Mouse (Mus musculus): Measurements from ENCODE around the gene Gm28374. TPM values are rescaled to one million over a fixed set of nuclear protein-coding genes. Genes with fewer than 3 reads are reported as not detected.

Gm28374 gene
- total RNA-seq, 2 experiments from 2014 or later = 0.59 to 1.3 TPM

DNA sequence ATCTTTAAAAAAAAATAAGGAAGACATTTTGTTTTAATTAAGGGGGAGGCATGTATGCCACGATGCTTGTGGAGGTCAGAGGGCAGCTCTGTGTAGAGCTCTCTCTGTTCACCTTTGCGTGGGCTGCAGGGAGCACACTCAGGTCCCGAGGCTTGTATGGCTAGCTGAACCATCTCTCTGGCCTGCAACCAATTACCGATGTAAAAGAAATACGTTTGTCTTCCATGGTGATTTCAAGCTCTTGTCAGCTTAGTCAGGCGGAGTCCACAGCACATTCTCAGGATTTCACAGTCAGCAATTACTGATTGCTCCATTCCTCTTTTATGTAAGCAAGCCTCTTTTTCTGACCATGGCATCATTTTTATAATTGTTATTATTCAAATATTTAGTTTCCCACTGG is 19.1 kb upstream of the Gm28374 start:
- DNase-seq (ENCODE audit: low spot score in 2 of 2) = no peak
- intact Hi-C loops (cut with DNase I) = no loop called here

DNA sequence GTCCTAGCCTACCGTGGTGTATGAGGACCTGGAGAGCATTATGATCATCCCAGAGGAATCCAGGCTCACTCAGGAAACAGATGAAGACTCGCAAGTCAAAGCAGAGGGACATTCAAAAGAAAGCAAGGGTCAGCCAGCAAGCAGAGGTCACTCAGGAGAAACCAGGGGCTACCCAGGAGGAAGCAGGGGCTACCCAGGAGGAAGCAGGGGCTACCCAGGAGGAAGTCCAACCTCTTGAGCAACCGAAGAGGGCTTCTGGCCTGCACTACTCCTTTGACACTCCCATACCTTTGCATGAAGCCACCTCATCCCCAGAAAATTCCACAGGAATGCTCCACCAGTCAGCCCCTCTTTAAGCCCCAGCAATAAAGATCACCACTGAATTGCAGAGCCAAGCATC is 15.8 kb upstream of the Gm28374 start:
- DNase-seq (ENCODE audit: low spot score in 2 of 2) = no peak
- intact Hi-C loops (cut with DNase I) = no loop called here

DNA sequence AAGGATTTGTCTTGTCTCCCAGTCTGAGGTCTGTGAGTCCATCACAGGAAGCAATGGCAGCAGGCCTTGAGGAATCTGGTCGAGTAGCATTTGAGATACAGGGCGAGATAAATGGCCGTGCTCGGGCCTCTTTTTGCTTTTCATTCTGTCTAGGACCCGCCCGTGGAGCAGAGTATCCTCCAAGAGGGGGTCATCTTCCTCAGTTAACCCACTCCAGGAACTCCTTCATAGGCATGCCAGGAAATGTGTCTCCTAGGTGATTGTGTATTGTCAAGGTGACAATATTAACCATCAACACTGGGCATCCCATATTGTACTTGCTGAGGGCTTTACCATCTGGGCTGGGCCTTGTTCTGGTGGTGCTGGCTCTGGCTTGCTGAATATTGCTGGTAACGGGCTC is 12.1 kb upstream of the Gm28374 start, which contains the start of gene AC131692.1:
Gene AC131692.1 (plus strand): TSS at position 301 of the 400 bp plus-strand sequence.
- intact Hi-C loops (cut with DNase I) = no loop called here
- DNase-seq (ENCODE audit: low spot score in 2 of 2) = no peak

DNA sequence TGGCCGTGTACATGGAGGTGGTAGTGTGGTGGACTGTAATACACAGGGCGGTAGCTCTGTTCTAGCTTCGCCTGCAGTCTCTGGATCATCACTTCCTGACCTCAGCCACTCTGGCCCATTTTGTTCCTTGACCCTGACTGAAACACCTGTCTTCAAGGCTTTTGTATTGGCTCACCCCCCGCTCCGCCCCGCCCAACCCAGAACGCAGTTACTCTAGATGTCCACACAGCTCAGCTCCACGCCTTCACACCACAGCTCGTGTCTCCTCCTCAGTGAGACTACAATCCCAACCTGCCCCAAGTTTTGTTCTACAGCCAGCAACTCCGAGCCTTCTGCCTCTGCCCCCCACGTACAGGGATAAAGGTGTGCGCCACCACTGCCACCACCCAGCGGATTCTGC is 6.8 kb upstream of the Gm28374 start:
- DNase-seq (ENCODE audit: low spot score in 2 of 2) = no peak
- intact Hi-C loops (cut with DNase I) = loop anchor here (10.0 kb wide), 1 partner anchor 246 kb away; the partner anchor contains the start of gene Men1

DNA sequence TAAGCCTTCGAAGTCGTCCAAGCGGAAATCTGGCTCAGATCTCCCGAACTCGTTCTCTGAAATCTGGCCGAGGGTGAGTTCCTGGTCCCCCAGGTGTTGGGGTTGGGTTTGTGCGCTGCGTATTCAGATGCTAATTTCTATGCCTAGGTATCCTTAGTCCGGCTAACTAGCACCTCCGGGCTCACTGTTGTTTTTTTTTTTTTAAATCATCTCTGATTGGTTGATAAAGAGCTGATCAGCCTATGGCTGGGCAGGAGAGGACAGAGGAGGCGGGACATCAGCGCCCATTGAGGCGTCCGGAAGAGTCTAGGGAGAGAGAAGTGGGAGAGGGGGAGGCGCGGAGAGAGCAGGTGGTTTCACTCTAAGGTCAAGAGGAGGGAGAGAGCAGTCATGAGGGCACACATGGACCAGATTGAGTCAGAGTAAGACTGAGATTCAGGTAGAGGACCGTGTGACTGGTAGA is 3.4 kb upstream of the Gm28374 start:
- intact Hi-C loops (cut with DNase I) = loop anchor here (2.0 to 10.0 kb wide), 2 partner anchors 33 to 249 kb away; partner anchors contain the start of genes Men1 and Sac3d1
- DNase-seq (ENCODE audit: low spot score in 2 of 2) = peak in 1 of 2 experiments; percentile 39

DNA sequence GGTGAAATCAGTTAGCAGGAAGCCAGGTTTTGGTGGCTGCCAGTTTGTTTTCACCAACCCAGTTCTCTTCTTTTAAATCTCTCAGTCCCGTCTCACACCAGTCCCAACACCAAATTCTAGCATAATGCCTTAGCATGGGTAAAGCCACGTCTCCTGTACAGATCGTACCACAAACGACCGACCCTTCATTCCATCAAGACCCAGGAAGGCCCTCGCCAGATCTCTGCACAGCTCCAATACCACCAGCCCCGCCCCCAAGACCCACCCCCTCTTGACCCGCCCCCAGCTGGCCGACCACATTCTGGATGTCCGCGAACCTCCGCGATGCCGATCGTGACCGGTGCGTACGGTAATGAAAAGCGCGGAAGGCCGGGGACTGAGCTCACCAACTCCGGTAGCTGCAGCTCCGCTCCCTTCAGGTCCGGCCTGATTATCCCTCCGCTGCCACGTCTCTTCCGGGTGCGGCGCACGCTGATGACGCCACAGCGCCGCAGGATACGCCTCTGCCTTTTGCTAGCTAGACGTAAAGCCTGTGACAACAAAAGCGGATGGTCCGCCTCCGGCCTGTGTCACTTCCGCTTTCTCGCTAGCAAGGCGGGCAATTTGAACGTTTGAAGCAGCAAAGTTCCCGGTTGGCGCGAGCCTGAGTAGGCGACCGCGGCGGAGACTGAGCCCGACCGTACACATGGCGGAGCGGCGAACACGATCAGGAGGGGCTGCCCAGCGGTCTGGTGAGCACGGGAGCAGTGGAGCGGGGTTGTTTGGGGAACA is 2.6 kb upstream of the Gm28374 start, which contains the start of the genes Zfpl1 and Cdca5:
Gene Zfpl1 (minus strand): TSS at position 479 of the 771 bp plus-strand sequence.
Gene Cdca5 (plus strand): TSS at position 506 of the 771 bp plus-strand sequence.
- peak; percentile 98 for DNase-seq (ENCODE audit: low spot score in 2 of 2)
- intact Hi-C loops (cut with DNase I) = loop anchor here (2.0 to 10.0 kb wide), 2 partner anchors 34 to 250 kb away; partner anchors contain the start of genes Men1 and Sac3d1

DNA sequence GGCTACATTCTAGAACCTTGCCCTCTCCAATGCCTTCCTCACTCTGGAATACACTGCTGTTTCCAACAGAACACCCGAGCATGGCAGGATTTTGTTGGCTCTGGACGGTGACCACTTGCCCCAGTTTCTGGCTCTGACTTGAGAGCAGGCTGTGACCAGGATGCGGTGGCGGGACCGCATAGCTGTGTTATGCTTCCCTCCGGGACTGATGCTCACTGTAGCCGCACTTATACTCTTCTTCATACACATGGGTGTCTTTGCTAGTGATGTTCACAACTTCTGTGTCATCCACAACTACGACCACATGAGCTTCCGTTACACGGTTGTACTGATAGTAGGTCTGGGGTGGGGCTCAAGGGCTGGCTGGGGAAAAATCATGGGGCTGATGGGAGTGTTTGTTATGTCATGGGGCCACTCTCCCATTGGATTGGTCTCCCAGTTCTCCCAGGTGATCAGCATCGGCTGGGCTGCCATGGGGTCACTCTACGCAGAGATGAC is 2.0 kb downstream of the Gm28374 start, which contains the start of gene Tmem262:
Gene Tmem262 (plus strand): TSS at position 51 of the 498 bp plus-strand sequence.
- intact Hi-C loops (cut with DNase I) = loop anchor here (10.0 kb wide), 1 partner anchor 255 kb away; the partner anchor contains the start of gene Men1
- DNase-seq (ENCODE audit: low spot score in 2 of 2) = no peak

DNA sequence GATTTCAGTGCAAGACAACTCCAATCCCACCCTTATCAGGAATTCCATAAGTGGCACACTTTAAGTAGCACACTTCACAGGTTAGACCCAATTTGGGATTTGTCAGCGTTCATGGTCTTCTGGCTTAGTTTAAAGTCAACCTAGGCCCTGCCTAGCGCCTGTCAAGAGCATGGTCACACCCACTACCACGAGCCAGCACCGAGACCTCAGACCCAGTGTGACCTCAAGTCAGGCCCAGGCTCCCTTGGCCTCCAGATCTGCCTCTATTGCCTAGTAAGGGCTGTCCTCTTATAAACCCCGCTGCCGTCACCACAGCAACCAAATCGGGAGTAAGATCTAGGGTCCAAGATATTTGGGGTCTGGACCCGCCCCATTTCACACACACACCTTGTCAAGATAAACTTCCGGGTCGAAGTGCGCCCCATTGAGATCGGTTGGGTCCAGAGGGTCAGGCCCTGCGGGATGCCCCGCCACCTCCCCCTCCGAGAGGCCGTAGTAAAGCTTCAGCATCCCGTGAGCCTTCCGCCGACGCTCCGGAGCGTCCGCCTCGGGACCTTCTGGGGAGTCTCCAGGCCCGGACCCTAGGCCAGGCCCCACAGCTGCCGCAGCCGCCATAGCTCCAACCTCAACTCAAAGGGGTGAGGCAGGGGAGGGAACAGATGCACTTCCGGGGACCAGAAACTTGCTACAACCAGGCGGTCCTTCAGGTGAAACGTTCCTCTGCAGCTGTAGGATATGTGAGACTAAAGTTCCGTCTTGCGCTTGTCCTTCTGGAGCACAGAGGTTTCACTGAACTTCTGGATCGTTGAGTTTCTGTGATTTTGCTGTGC is 5.3 kb downstream of the Gm28374 start, which contains the start of gene Vps51:
Gene Vps51 (minus strand): TSS at position 668 of the 830 bp plus-strand sequence.
- peak; percentile 88 to 92 for DNase-seq (ENCODE audit: low spot score in 2 of 2)
- intact Hi-C loops (cut with DNase I) = no loop called here

DNA sequence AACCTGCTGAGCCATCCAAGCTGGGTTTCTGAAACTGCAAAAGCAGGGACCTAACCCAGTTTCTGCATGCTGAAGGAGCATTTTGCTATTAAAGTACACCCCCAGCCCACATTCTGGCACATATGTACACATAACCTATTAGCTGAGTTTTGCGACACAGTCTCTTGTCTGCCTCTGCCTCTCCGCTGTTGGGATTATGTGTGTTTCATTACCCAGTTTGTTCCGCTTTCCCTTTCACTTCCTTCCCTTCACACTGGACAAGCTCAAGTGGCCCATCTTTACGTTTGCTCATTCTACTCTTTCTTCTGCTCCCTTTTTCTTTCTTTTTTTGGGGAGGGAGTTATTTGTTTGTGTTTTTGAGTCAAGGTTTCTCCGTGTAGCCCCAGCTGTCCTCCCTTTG is 8.2 kb downstream of the Gm28374 start:
- DNase-seq (ENCODE audit: low spot score in 2 of 2) = no peak
- intact Hi-C loops (cut with DNase I) = no loop called here

DNA sequence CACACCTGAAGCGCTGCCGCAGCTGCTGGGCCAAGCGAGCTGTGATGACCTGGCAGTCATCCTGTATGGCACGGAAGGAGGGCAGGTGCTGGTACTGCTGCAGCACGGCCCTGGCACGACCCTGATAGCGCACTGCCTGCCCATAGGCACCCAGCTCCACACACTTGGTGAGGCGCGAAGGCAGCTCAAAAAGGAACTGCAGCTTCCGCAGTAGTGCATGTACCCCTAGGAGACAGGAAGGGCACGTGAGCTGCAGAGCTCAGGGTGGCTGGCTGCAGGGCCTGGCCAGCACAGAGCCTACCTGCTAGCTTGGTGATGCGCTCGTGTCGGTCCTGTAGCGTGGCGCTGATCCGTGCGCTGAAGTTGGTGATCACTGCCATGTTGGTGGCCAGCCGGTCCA is 10.8 kb downstream of the Gm28374 start:
- DNase-seq (ENCODE audit: low spot score in 2 of 2) = no peak
- intact Hi-C loops (cut with DNase I) = no loop called here

DNA sequence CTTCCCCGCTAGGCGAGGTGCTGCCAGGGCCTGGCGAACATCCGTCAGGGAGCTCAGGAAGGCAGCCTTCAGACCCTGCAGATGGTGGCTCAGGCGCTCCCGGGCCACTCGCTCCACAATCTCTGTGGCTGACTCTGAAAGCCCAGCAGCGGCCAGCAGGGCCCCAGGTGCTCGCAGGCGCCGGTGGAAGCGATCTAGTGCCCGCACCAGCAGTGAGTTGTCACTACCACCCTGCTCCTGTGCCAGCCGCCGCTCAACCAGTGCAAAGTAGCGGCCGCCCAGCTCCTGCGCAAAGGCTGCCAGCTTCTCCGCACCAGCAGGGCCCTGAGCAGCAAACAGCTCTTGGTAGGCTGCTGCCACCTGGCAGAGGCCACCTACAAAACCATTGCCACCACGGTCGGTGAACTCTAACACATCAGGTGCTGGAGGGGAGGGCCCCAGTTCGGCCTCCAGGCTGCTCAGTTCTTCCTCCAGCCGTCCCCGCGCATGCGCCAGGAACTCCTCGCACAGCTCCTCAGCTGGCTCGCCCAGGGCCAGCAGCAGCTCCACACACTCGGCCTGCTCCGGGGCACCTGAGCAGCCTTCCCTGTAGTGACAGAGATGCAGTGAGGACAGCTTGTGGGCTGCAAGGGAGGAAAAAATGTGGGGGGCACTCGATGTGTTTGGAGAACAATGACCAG is 11.3 kb downstream of the Gm28374 start:
- DNase-seq (ENCODE audit: low spot score in 2 of 2) = no peak
- intact Hi-C loops (cut with DNase I) = no loop called here

DNA sequence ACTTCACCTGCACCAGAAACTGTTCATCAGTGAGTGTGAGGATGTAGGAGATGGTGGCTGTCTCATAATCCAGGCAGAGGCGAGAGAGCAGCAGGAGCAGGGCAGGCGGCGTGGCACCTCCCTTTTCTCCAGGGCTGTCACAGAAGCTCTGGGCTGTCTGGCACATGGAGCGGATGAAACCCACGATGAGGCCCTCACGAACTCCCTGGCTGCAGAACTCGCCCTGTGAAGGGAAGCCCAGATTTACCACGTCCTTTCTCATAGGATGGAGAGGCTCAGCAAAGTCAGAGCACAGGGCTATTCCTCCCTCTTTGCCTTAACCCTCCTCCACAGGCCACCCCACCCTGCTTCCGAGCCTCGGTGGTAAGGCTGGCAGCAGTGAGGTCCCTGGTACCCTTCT is 12.2 kb downstream of the Gm28374 start:
- intact Hi-C loops (cut with DNase I) = loop anchor here (5.0 kb wide), 1 partner anchor 52 kb away; no protein-coding TSS in a partner anchor
- DNase-seq (ENCODE audit: low spot score in 2 of 2) = no peak

DNA sequence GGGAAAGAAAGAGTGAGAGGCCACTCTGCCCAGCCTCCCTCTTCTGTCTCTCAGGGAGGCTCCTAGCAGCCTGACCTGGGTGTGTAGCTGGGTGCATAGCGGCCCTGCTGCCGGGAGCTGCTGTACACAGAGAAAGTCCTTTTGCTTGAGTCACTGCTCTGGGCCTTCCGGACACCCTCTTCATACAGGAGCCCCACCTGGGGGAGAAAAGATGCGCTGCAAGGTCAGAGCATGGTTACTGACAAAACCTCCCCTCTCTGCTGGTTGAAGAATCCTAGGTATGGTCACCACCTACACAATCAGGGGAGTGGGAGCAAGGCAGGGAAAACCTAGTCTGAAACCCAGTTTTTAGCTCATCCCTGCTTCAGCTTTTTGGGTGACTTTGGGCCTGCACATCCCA is 13.1 kb downstream of the Gm28374 start:
- intact Hi-C loops (cut with DNase I) = loop anchor here (5.0 kb wide), 1 partner anchor 53 kb away; no protein-coding TSS in a partner anchor
- no peak for DNase-seq (ENCODE audit: low spot score in 2 of 2)

DNA sequence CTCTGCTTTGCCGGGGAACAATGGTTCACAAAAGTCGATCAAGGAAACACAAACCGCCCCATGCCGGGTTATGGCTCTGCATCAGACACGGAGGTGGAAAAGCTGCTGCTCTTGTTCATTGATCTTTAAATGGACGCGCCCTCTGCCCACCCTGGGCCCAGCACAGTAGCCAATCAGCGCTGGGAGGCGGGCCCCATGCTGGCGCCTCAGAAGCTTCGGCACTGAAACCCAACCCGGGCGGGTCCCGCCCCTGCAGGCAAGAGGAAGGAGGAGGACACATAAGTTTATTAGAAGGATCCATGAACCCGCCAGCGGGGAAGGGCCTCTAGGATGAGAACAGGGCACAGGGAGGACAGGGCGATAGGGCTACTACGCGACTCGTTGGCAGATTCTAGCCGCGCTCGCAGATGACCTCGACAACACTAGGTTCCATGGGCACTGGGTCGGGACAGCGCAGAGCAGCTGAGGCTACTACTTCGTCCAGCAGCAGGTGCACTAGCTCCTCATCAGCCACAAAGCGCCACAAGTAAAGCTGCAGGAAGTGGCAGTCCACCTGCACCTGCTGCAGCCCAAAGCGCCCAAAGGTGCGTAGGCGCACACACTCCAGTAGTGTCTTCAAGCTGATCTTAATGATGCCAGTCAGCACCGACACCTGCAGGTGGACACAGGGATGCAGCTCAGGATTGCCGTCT is 14.2 kb downstream of the Gm28374 start, which contains the start of gene Tm7sf2:
Gene Tm7sf2 (minus strand): TSS at position 650 of the 692 bp plus-strand sequence.
- intact Hi-C loops (cut with DNase I) = loop anchor here (5.0 kb wide), 1 partner anchor 54 kb away; no protein-coding TSS in a partner anchor
- peak; percentile 90 to 91 for DNase-seq (ENCODE audit: low spot score in 2 of 2)

DNA sequence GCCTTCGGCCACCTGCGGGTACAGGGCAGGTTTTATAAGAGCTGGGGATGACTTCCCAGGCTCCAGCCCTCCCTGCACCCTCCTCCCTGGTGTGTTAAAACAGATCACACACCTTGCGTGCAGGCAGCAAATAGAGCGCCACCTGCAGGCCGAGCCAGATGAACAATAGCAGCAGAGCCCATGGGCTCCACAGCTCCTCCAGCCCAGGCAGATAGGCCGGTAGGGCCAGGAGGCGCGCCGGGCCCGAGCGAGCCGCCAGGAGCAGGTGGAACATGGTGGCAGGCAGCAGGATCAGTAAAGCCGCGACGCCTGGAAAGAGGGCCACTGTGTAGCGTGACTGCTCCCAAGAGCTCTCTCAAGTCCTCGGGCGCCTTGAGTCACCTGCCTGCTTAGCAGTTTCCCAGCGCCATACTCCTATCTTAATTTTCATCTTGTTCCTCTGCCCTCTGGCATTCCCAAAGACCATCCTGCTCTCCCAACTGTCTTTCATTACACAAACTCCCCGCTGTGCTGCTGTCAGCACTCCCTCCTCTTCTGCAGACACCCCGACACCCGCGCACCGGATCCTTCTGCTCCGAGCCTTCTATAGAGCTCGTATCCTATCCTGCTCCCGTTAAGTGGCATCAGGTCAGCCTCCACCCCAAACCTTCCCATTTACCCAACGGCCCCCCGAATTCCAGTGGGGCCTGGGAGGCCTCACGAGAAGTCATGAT is 14.9 kb downstream of the Gm28374 start:
- intact Hi-C loops (cut with DNase I) = loop anchor here (5.0 kb wide), 1 partner anchor 55 kb away; no protein-coding TSS in a partner anchor
- peak; percentile 87 to 89 for DNase-seq (ENCODE audit: low spot score in 2 of 2)

DNA sequence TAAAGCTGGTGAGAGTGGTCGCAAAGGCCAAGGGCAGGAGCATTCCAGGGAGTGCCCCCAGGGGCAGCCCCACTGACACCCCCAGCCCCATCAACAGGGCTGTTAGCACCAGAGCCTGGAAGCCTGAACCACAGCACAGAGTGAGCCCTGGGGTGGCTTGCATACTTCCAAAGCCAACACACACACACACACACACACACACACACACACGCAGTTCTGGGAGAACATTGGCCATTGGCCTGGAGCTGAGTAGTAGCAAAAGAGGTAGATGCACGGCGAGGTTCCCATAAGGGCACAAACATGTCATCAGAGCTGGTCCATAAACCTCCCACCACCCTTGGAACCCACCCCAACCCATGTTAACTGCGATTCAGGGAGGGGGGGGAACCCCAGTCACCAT is 15.5 kb downstream of the Gm28374 start:
- intact Hi-C loops (cut with DNase I) = loop anchor here (5.0 kb wide), 1 partner anchor 56 kb away; no protein-coding TSS in a partner anchor

DNA sequence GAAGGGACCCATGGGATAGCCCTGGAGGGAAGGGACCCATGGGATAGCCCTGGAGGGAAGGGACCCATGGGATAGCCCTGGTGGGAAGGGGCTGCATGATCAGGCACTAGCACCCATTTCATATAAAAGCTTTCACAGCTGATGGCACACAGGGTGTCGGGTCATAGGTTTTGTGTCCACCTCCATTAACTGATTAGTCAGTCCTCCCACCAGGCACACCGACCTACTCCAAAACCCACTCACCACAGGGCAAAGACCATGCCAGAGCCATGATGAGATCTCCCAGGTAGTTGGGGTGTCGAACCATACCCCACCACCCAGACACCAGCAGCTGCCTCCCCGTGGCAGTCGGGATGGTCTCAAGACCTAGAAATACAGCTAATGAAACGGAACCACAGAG is 19.0 kb downstream of the Gm28374 start:
- DNase-seq (ENCODE audit: low spot score in 2 of 2) = no peak
- intact Hi-C loops (cut with DNase I) = no loop called here

More for the DNA sequence above, 15.5 kb downstream of the Gm28374 start:
- DNase-seq (ENCODE audit: low spot score in 2 of 2) = peak in 1 of 2 experiments; percentile 45

Data from left cerebral cortex, postnatal 14 days (tissue).